28 mouse cellular contexts compared by ENCODE assay signal in the genomic region with DNA sequence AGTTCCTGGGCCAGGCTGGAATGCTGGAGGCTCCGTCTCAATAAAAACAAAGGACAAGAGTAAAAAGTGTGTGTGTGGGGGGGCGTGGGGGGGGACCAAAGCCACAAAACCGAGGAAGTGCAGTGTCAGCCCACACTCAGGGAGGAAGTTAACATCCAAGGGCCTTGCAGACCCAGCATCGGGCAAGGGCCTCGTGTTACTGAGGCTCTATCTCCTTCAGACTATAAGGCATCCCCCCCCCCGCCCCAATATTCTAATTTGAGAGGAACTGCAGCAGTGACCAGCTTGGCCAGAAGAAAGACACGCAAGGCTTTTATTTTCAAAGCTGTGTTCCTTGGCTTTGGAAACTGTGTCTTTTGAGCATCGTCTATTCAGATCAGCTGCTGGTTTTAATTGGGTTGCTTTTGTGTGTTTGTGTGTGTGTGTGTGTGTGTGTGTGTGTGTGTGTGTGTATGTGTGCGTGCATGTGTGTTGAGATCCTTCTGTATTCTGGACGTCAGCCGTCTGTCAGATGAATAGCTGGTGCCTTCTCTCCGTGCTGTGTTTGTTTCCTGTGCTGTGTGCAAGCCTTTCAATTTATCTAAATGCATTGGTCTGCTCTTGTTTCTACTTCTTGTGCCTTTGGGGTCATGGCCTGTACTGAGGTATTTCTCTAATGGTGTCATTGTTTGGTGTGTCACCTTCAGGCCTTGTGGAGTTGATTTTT.
DNase-seq lines count a peak whose midpoint lies in the region; ATAC-seq lines count a peak whose summit lies in the region.
"Had no signal": no experiment of that assay in that cellular context is flagged by ENCODE, and none has a peak within 500 bp of the region (broad histone marks: within the 10 kb centered on the region; RNA-seq: fewer than 3 reads in every experiment).

No protein-coding gene starts in this region.

- DNase-seq in midbrain, embryonic 10.5 days (ENCODE audit: low spot score), result no peak
- peak; percentile 22 for DNase-seq in thymus, postnatal 4 days
- no peak for DNase-seq in thymus, postnatal 10 days (ENCODE audit: low spot score in 2 of 2)
- peak; percentile 76 for DNase-seq in forebrain, embryonic 14.5 days (ENCODE audit: low spot score)
- no peak for DNase-seq in heart, postnatal 14 days
- DNase-seq: adrenal gland, postnatal 25 days; cerebellum, adult 18-20 months; cerebellum, postnatal 10 days; gastrocnemius, postnatal 10 days; heart, postnatal 10 days; kidney, adult 9 months; kidney, postnatal 10 days; layer of hippocampus, postnatal 36 days; left cerebral cortex, postnatal 4 days; liver, postnatal 0 days; lung, postnatal 36 days; right cerebral cortex, postnatal 14 days had no signal

- H3K9ac ChIP-seq in midbrain, embryonic 15.5 days, result no peak overlapping the region
- H3K9ac ChIP-seq in forebrain, embryonic 14.5 days (ENCODE audit: low read length), result peak overlapping the region; percentile 35; the same call in 1 of the 2 replicates
- H3K9ac ChIP-seq: embryonic facial prominence, embryonic 12.5 days; heart, embryonic 13.5 days; hindbrain, embryonic 12.5 days; liver, embryonic 12.5 days; liver, postnatal 0 days; midbrain, embryonic 13.5 days; neural tube, embryonic 12.5 days; stomach, embryonic 15.5 days had no signal

- no peak overlapping the region for H3K4me2 ChIP-seq in midbrain, embryonic 15.5 days
- H3K4me2 ChIP-seq in forebrain, embryonic 14.5 days (ENCODE audit: low read length), result no peak overlapping the region
- H3K4me2 ChIP-seq: embryonic facial prominence, embryonic 12.5 days; heart, embryonic 13.5 days; hindbrain, embryonic 12.5 days; liver, embryonic 12.5 days; midbrain, embryonic 13.5 days; neural tube, embryonic 12.5 days; stomach, embryonic 15.5 days had no signal

- peaks cover 5% of the 10 kb centered on the region for H3K4me1 ChIP-seq in midbrain, embryonic 10.5 days
- H3K4me1 ChIP-seq in midbrain, embryonic 15.5 days, result no peaks in the 10 kb centered on the region
- H3K4me1 ChIP-seq in forebrain, embryonic 14.5 days (ENCODE audit: control insufficient read depth, insufficient read depth, low read length), result peaks cover 9% of the 10 kb centered on the region
- H3K4me1 ChIP-seq: embryonic facial prominence, embryonic 12.5 days; heart, embryonic 13.5 days; hindbrain, embryonic 12.5 days; liver, embryonic 12.5 days; neural tube, embryonic 12.5 days; stomach, embryonic 15.5 days had no signal

- no peak for ATAC-seq in midbrain, embryonic 15.5 days (replicated peaks)
- peak; percentile 68 for ATAC-seq in forebrain, embryonic 14.5 days
- no peak for ATAC-seq in activated CD4-positive, CD25-positive, alpha-beta regulatory T cell, adult 4 months
- ATAC-seq: intestine, postnatal 0 days; liver, embryonic 12.5 days; liver, postnatal 0 days; midbrain, embryonic 13.5 days had no signal

- H3K27me3 ChIP-seq in midbrain, embryonic 10.5 days (ENCODE audit: low read depth, poor library complexity, severe bottlenecking), result no peaks in the 10 kb centered on the region
- no peaks in the 10 kb centered on the region for H3K27me3 ChIP-seq in midbrain, embryonic 15.5 days (replicated peaks)
- H3K27me3 ChIP-seq in forebrain, embryonic 14.5 days (replicated peaks; ENCODE audit: control insufficient read depth, insufficient read depth, low read length), result no peaks in the 10 kb centered on the region
- H3K27me3 ChIP-seq: hindbrain, embryonic 12.5 days; liver, embryonic 12.5 days; midbrain, embryonic 13.5 days; neural tube, embryonic 12.5 days; stomach, embryonic 15.5 days had no signal

- H3K9me3 ChIP-seq in midbrain, embryonic 10.5 days (replicated peaks), result no peaks in the 10 kb centered on the region
- H3K9me3 ChIP-seq in midbrain, embryonic 15.5 days, result no peaks in the 10 kb centered on the region
- no peaks in the 10 kb centered on the region for H3K9me3 ChIP-seq in forebrain, embryonic 14.5 days (replicated peaks; ENCODE audit: control insufficient read depth, low read length)
- H3K9me3 ChIP-seq: embryonic facial prominence, embryonic 12.5 days; heart, embryonic 13.5 days; hindbrain, embryonic 12.5 days; liver, embryonic 12.5 days; midbrain, embryonic 13.5 days; neural tube, embryonic 12.5 days; stomach, embryonic 15.5 days had no signal

- 55% methylated on average over 12 of the region's 12 CpGs for WGBS in midbrain, embryonic 10.5 days
- WGBS in midbrain, embryonic 15.5 days, result 43% methylated on average over 12 of the region's 12 CpGs
- WGBS in forebrain, embryonic 14.5 days, result 5% methylated on average over 12 of the region's 12 CpGs

- H3K4me3 ChIP-seq in midbrain, embryonic 10.5 days, result no peak overlapping the region
- H3K4me3 ChIP-seq in midbrain, embryonic 15.5 days, result no peak overlapping the region
- H3K4me3 ChIP-seq in forebrain, embryonic 14.5 days (ENCODE audit: low read depth, low read length), result no peak overlapping the region
- H3K4me3 ChIP-seq: embryonic facial prominence, embryonic 12.5 days; heart, embryonic 13.5 days; hindbrain, embryonic 12.5 days; liver, embryonic 12.5 days; midbrain, embryonic 13.5 days; myocyte; neural tube, embryonic 12.5 days; stomach, embryonic 15.5 days had no signal

- H3K27ac ChIP-seq in midbrain, embryonic 10.5 days (replicated peaks), result peak overlapping the region; percentile 42; the same call in 1 of the 2 replicates
- no peak overlapping the region for H3K27ac ChIP-seq in midbrain, embryonic 15.5 days
- H3K27ac ChIP-seq in forebrain, embryonic 14.5 days (ENCODE audit: low read depth, low read length), result peak overlapping the region; percentile 48; the same call in 1 of the 2 replicates
- H3K27ac ChIP-seq: embryonic facial prominence, embryonic 12.5 days; heart, embryonic 13.5 days; hindbrain, embryonic 12.5 days; liver, embryonic 12.5 days; midbrain, embryonic 13.5 days; neural tube, embryonic 12.5 days; stomach, embryonic 15.5 days had no signal

- intact Hi-C loops in heart, postnatal 14 days (cut with DNase I), result no loop called here

- H3K36me3 ChIP-seq in midbrain, embryonic 10.5 days, result no peaks in the 10 kb centered on the region
- no peaks in the 10 kb centered on the region for H3K36me3 ChIP-seq in midbrain, embryonic 15.5 days (replicated peaks)
- H3K36me3 ChIP-seq in forebrain, embryonic 14.5 days (ENCODE audit: control insufficient read depth, insufficient read depth, low read length), result no peaks in the 10 kb centered on the region
- H3K36me3 ChIP-seq: embryonic facial prominence, embryonic 12.5 days; heart, embryonic 13.5 days; hindbrain, embryonic 12.5 days; liver, embryonic 12.5 days; midbrain, embryonic 13.5 days; neural tube, embryonic 12.5 days; stomach, embryonic 15.5 days had no signal

Comparison
In these comparisons a context has a peak if more than half of its experiments do, and no peak if none do; other contexts are left out.
1. DNase-seq: peak in thymus, postnatal 4 days (single experiment) and forebrain, embryonic 14.5 days (single experiment); none in midbrain, embryonic 10.5 days (single experiment), thymus, postnatal 10 days (0 of 2) and heart, postnatal 14 days (0 of 2).